In the genomic region with DNA sequence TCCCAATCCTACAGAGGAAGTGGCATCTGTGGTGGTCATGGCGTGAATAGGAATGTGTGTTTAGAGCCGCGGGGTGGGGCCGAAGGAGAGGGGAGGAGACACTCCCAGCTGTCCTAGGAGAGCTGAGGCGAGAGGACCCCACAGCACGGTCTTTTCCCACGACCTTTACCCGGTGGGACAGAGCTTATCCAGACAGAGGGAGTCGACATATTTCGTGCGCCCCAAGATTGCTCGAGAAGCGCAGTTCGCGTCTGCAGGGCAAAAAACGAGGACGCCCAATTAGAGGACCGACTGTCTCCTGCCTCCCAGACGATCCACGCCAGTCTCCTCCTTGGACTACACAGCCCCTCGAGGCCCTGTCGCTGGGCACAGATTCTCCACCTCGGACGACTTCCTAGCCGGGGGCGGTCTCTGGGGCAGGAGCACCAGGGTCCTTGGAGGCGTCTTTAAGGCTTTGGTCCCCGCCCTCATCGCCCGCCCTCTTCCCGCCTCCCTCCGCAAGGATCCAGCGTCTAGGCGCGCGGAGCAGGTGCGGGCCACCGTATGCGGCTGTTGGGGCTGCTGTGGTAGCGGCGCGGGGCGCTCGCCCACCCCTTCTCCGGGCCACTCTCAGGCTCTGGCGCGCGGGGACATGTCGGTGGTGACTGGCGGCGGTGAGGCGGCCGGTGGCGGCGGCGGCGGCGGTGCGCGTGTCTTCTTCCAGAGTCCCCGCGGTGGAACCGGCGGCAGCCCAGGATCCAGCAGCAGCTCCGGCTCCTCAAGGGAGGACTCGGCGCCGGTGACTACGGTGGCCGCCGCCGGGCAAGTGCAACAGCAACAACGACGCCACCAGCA, we compare ENCODE assay signal across 8 mouse cellular contexts. TPM values are rescaled to one million over a fixed set of nuclear protein-coding genes. Genes with fewer than 3 reads are reported as not detected.
DNase-seq lines count a peak whose midpoint lies in the region; ATAC-seq lines count a peak whose summit lies in the region.

A gene (plus strand): TSS at position 22 of the 834 bp plus-strand sequence.

- peak; percentile 34 to 40; a peak in 3 of 4 replicates for ATAC-seq in hematopoietic stem cell, adult 5-6 weeks (replicated peaks in 1 of 2; ENCODE audit: insufficient read depth in 1 of 2, low FRiP score in 2 of 2, low TSS enrichment in 1 of 2, low read depth in 1 of 2, poor library complexity in 2 of 2, severe bottlenecking in 2 of 2)
- ATAC-seq in erythroblast, adult 5-6 weeks (replicated peaks; ENCODE audit: low FRiP score, poor library complexity, severe bottlenecking) = no peak

- peak; percentile 73 for DNase-seq in R1 (ENCODE audit: low read depth, low spot score)
- peak; percentile 47 for DNase-seq in cerebellum, adult 8-10 months
- peak; percentile 25 to 64 for DNase-seq in frontal cortex, adult 2 months (ENCODE audit: extremely low spot score in 1 of 2, low spot score in 1 of 2)
- DNase-seq in layer of hippocampus, postnatal 36 days = peak; percentile 62 to 65
- DNase-seq in lung, postnatal 10 days = peak; percentile 57
- DNase-seq in right cerebral cortex, postnatal 14 days = peak; percentile 70

RNA-seq across cellular contexts. Expression of the gene that starts here (rescaled TPM):
- 15.7 and 16.5 TPM in 2 replicates for polyA plus RNA-seq in frontal cortex, adult 2 months (2012; rRNA removed)
- not detected in 2 replicates for total RNA-seq in hematopoietic stem cell, adult 5-6 weeks (2017)
- total RNA-seq in layer of hippocampus, postnatal 36 days (2021) = 10 to 100 TPM; 24.1 to 25.2 TPM
- not detected in 2 replicates for total RNA-seq in erythroblast, adult 5-6 weeks (2015; ENCODE audit: low replicate concordance)
- not detected in 2 replicates for total RNA-seq in erythroblast, adult 5-6 weeks (2017; ENCODE audit: low replicate concordance)

Comparison
In these comparisons a context has a peak if more than half of its experiments do, and no peak if none do; other contexts are left out.
1. RNA of the gene that starts here (total RNA-seq): 24.1 to 25.2 TPM in layer of hippocampus, postnatal 36 days; not detected in hematopoietic stem cell, adult 5-6 weeks and not detected in erythroblast, adult 5-6 weeks; every median in the first group is over 10 times any median in the second.
2. Peak in ATAC-seq in hematopoietic stem cell, adult 5-6 weeks; RNA of the gene not detected or under 1 TPM.
3. Peak in every context shown above with its lines, with median percentiles within 50 percentile points of each other: DNase-seq.